Mouse (Mus musculus): ENCODE results near the gene Chil4. TPM values are rescaled to one million over a fixed set of nuclear protein-coding genes. Genes with fewer than 3 reads are reported as not detected.

The Chil4 gene
- not detected in 2 replicates for polyA plus RNA-seq (2012; rRNA removed)

DNA sequence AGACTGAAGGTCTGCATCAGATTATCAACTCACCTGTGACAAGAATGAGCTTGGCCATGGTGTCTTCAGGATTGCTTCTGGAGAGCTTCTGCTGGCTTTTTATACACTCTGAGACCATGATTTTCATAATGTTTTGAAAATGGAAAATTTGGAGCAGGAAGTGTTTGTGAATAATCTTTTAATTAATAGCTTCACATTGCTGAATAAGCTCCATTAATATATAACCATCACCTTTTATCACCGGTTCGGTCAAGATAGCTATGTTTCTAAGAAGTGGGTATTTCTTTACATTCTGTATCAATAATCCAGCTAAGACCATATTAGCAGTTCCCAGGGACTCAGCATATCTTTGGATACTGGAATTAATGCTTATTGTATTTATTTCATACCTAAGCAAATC is at the start of gene Chil4:
TSS of gene Chil4 (minus strand) at position 101 of the 400 bp plus-strand sequence.

DNA sequence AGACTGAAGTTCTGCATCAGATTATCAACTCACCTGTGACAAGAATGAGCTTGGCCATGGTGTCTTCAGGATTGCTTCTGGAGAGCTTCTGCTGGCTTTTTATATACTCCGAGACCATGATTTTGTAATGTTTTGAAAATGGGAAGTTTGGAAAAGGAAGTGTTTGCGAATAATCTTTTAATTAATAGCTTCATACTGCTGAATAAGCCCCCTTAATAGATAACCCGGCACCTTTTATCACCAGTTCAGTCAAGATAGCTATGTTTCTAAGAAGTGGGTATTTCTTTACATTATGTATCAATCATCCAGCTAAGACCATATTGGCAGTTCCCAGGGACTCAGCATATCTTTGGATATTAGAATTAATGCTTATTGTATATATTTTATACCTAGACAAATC is 51.8 kb downstream of the Chil4 start, which contains the start of gene Chil3:
TSS of gene Chil3 (minus strand) at position 101 of the 400 bp plus-strand sequence.

Other genes starting within 250 kb of the Chil4 start
- 7.6 and 18.3 TPM in 2 replicates for gene Ovgp1, start 245.8 kb downstream of the Chil4 start, polyA plus RNA-seq (2012; rRNA removed)
- gene Pifo, start 204.9 kb downstream of the Chil4 start, polyA plus RNA-seq (2012; rRNA removed), result 0.61 and 0.73 TPM in 2 replicates
- gene Chil5, start 186.7 kb downstream of the Chil4 start, polyA plus RNA-seq (2012; rRNA removed), result 0.16 TPM in 1 of 2 replicates, not detected in the other
- 0.16 and 0.26 TPM in 2 replicates for gene Chia1, start 106.3 kb downstream of the Chil4 start, polyA plus RNA-seq (2012; rRNA removed)
- not detected in 2 replicates for gene Chil3, start 51.9 kb downstream of the Chil4 start, polyA plus RNA-seq (2012; rRNA removed)
- not detected in 2 replicates for gene Chil6, start 186.7 kb upstream of the Chil4 start, polyA plus RNA-seq (2012; rRNA removed)